Mouse (Mus musculus) heart, postnatal 0 days (tissue): ENCODE measurements around the gene Tubb4a.

Source experiments
- CTCF ChIP-seq: IDR thresholded peaks from 2 replicates; pipeline ENCODE4 v1.5.1; 2016; ENCODE audit warnings: antibody characterized with exemption, control low read depth, low read depth
- EP300 ChIP-seq: IDR thresholded peaks from 2 replicates; pipeline ENCODE4 v1.6.1; 2016; ENCODE audit warnings: antibody characterized with exemption, low read depth

DNA sequence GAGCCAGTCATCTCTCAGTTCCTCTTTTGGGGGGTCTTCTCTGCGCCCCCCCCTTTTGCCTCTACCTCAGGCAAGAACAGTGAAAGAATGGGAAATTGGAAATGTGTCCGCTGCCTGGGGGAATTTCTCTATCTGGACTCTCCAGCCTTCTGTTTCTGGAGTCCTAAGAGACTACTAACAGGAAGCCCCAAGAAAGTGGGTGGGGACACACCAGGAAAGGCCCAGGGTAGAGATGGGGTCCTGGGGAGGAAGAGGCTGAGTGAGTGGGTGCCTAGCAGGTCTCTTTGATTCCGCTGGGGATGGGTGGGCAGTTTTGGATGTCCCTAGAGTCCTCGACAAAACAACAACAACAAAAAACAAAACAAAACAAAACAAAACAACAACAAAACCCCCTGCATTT lies 16.9 kb upstream of the Tubb4a start:
- TF ChIP-seq CTCF (no peak), EP300 (no peak)
